Mouse (Mus musculus): ENCODE measurements around the gene Prss43. TPM values are rescaled to one million over a fixed set of nuclear protein-coding genes. Genes with fewer than 3 reads are reported as not detected.

Prss43 gene
- polyA plus RNA-seq, 1 experiment, result not detected

GRCm38 (mm10) chr9:110857781-110858472, 31.4 kb downstream of the Prss43 start, which contains the start of gene Prss50:
TSS of gene Prss50 (plus strand) at chr9:110857967.
- no peak within 1 kb of the TSS for H3ac ChIP-seq (ENCODE audit: control insufficient read depth, insufficient read length, low read depth)
- no peaks in the 10 kb centered on the region for H3K79me3 ChIP-seq (ENCODE audit: low read depth)
- no peak within 1 kb of the TSS for H3K4me3 ChIP-seq (ENCODE audit: insufficient read depth, poor library complexity, severe bottlenecking)
- H3K36me3 ChIP-seq (ENCODE audit: control insufficient read depth, insufficient read depth), result no peaks in the 10 kb centered on the region
- peaks cover 5% of the 10 kb centered on the region for H3K27me3 ChIP-seq (ENCODE audit: control insufficient read depth, insufficient read depth, insufficient read length)
- TF ChIP-seq MAX (IDR thresholded peaks at IDR 0.05), result no peak
- no peak for TF ChIP-seq MYOD1 (IDR thresholded peaks at IDR 0.05; ENCODE audit: control insufficient read depth, insufficient read length, low read depth)
- TF ChIP-seq CTCF (IDR thresholded peaks at IDR 0.05; ENCODE audit: control insufficient read depth, insufficient read depth, insufficient read length), result no peak
- no peak for TF ChIP-seq USF1 (IDR thresholded peaks at IDR 0.05; ENCODE audit: low read depth)
- TF ChIP-seq FOSL1 (IDR thresholded peaks at IDR 0.05; ENCODE audit: insufficient read depth, low read length, poor library complexity, severe bottlenecking), result no peak
- TF ChIP-seq MYOG (IDR thresholded peaks at IDR 0.05; ENCODE audit: control insufficient read depth, extremely low read depth, insufficient read length), result no peak
- TF ChIP-seq CEBPB (IDR thresholded peaks at IDR 0.05; ENCODE audit: low read depth), result no peak
- H3K79me2 ChIP-seq (ENCODE audit: control insufficient read depth, insufficient read depth), result no peaks in the 10 kb centered on the region

GRCm38 (mm10) chr9:110858523-110858922, 32.0 kb downstream of the Prss43 start:
- Histone ChIP-seq H3K79me2 (ENCODE audit: control insufficient read depth, insufficient read depth) (no peaks in the 10 kb centered on the region), H3K4me3 (ENCODE audit: insufficient read depth, poor library complexity, severe bottlenecking) (no peak overlapping the region), H3K79me3 (ENCODE audit: low read depth) (no peaks in the 10 kb centered on the region), H3K27me3 (ENCODE audit: control insufficient read depth, insufficient read depth, insufficient read length) (peaks cover 5% of the 10 kb centered on the region), H3ac (ENCODE audit: control insufficient read depth, insufficient read length, low read depth) (no peak overlapping the region), H3K36me3 (ENCODE audit: control insufficient read depth, insufficient read depth) (no peaks in the 10 kb centered on the region)
- no peak for TF ChIP-seq MAX (IDR thresholded peaks at IDR 0.05)
- TF ChIP-seq MYOG (IDR thresholded peaks at IDR 0.05; ENCODE audit: control insufficient read depth, extremely low read depth, insufficient read length), result no peak
- no peak for TF ChIP-seq USF1 (IDR thresholded peaks at IDR 0.05; ENCODE audit: low read depth)
- no peak for TF ChIP-seq CTCF (IDR thresholded peaks at IDR 0.05; ENCODE audit: control insufficient read depth, insufficient read depth, insufficient read length)
- no peak for TF ChIP-seq MYOD1 (IDR thresholded peaks at IDR 0.05; ENCODE audit: control insufficient read depth, insufficient read length, low read depth)
- no peak for TF ChIP-seq FOSL1 (IDR thresholded peaks at IDR 0.05; ENCODE audit: insufficient read depth, low read length, poor library complexity, severe bottlenecking)
- TF ChIP-seq CEBPB (IDR thresholded peaks at IDR 0.05; ENCODE audit: low read depth), result no peak

DNA sequence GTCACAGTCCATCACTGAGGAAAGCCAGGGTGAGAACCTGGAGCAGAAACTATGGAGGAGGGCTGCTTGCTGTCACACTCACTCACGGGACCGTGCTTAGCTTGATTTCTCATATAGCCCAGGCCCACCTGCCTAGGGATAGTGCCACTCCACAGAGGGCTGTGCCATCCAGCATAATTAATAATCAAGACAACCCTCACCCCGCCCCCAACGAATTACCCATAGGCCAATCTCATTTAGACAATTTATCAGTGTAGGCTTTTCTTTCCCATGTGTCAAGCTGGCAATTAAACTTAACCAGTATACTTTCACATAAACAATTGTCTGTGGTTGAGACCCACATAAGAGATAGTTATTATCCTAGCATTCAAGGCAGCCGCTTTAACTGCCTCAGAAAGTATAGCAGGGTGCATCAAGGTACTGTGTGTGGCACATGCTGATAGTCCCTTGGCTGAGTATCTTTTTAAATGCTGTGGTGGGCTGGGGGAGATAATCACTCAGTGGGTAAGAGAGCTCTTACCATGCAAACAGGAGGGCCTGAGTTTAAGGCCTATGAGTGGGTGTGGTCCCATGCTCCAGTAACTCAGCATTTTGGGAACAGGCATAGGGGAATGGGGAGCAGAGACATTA, 32.6 kb downstream of the Prss43 start:
- peaks cover 5% of the 10 kb centered on the region for H3K27me3 ChIP-seq (ENCODE audit: control insufficient read depth, insufficient read depth, insufficient read length)
- TF ChIP-seq MAX (IDR thresholded peaks at IDR 0.05) (no peak), CEBPB (IDR thresholded peaks at IDR 0.05; ENCODE audit: low read depth) (no peak), MYOD1 (IDR thresholded peaks at IDR 0.05; ENCODE audit: control insufficient read depth, insufficient read length, low read depth) (no peak), MYOG (IDR thresholded peaks at IDR 0.05; ENCODE audit: control insufficient read depth, extremely low read depth, insufficient read length) (no peak), FOSL1 (IDR thresholded peaks at IDR 0.05; ENCODE audit: insufficient read depth, low read length, poor library complexity, severe bottlenecking) (no peak), CTCF (IDR thresholded peaks at IDR 0.05; ENCODE audit: control insufficient read depth, insufficient read depth, insufficient read length) (no peak)
- H3ac ChIP-seq (ENCODE audit: control insufficient read depth, insufficient read length, low read depth), result no peak overlapping the region
- no peaks in the 10 kb centered on the region for H3K79me2 ChIP-seq (ENCODE audit: control insufficient read depth, insufficient read depth)
- no peak overlapping the region for H3K4me3 ChIP-seq (ENCODE audit: insufficient read depth, poor library complexity, severe bottlenecking)
- no peaks in the 10 kb centered on the region for H3K36me3 ChIP-seq (ENCODE audit: control insufficient read depth, insufficient read depth)
- H3K79me3 ChIP-seq (ENCODE audit: low read depth), result no peaks in the 10 kb centered on the region

DNA sequence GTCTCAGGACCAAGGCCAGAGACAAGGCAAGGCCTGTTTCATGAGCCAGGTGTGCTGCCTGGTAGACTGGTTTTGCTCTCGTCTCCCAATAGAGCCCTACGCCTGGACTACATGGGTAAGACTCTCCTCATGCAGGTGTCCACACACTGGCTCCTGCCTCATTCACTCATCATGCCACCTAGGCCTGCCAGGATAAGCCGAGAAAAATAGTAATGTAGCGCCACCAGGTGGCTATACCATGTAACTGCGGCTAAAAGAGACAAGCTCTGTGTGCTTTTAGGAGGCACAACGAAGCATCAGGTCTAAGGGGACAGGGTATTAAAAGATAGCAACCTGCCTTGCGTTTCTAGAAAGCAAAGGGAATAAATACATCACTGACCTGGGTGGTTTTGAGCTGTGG, 44.5 kb downstream of the Prss43 start:
- no peak for TF ChIP-seq USF1 (IDR thresholded peaks at IDR 0.05; ENCODE audit: low read depth)
- TF ChIP-seq FOSL1 (IDR thresholded peaks at IDR 0.05; ENCODE audit: insufficient read depth, low read length, poor library complexity, severe bottlenecking), result no peak
- peak; percentile 61 for TF ChIP-seq CTCF (IDR thresholded peaks at IDR 0.05; ENCODE audit: control insufficient read depth, insufficient read depth, insufficient read length)
- H3K27me3 ChIP-seq (ENCODE audit: control insufficient read depth, insufficient read depth, insufficient read length), result peaks cover 13% of the 10 kb centered on the region
- no peaks in the 10 kb centered on the region for H3K79me2 ChIP-seq (ENCODE audit: control insufficient read depth, insufficient read depth)
- H3ac ChIP-seq (ENCODE audit: control insufficient read depth, insufficient read length, low read depth), result no peak overlapping the region
- H3K79me3 ChIP-seq (ENCODE audit: low read depth), result no peaks in the 10 kb centered on the region
- no peak overlapping the region for H3K4me3 ChIP-seq (ENCODE audit: insufficient read depth, poor library complexity, severe bottlenecking)
- no peaks in the 10 kb centered on the region for H3K36me3 ChIP-seq (ENCODE audit: control insufficient read depth, insufficient read depth)

- Histone ChIP-seq H3K79me3 (ENCODE audit: low read depth) (no peaks in the 10 kb centered on the region), H3ac (ENCODE audit: control insufficient read depth, insufficient read length, low read depth) (no peak overlapping the region), H3K79me2 (ENCODE audit: control insufficient read depth, insufficient read depth) (no peaks in the 10 kb centered on the region), H3K4me3 (ENCODE audit: insufficient read depth, poor library complexity, severe bottlenecking) (no peak overlapping the region), H3K36me3 (ENCODE audit: control insufficient read depth, insufficient read depth) (no peaks in the 10 kb centered on the region), H3K27me3 (ENCODE audit: control insufficient read depth, insufficient read depth, insufficient read length) (peaks cover 13% of the 10 kb centered on the region)
- TF ChIP-seq CTCF (IDR thresholded peaks at IDR 0.05; ENCODE audit: control insufficient read depth, insufficient read depth, insufficient read length) (no peak), MYOD1 (IDR thresholded peaks at IDR 0.05; ENCODE audit: control insufficient read depth, insufficient read length, low read depth) (no peak), MAX (IDR thresholded peaks at IDR 0.05) (no peak), CEBPB (IDR thresholded peaks at IDR 0.05; ENCODE audit: low read depth) (no peak), USF1 (IDR thresholded peaks at IDR 0.05; ENCODE audit: low read depth) (no peak), FOSL1 (IDR thresholded peaks at IDR 0.05; ENCODE audit: insufficient read depth, low read length, poor library complexity, severe bottlenecking) (no peak), MYOG (IDR thresholded peaks at IDR 0.05; ENCODE audit: control insufficient read depth, extremely low read depth, insufficient read length) (no peak)
Observed at GRCm38 (mm10) chr9:110873681-110874659, 47.5 kb downstream of the Prss43 start.

Measured in C2C12 (cell line).